Mouse (Mus musculus): ENCODE data around the gene Als2. TPM values are rescaled to one million over a fixed set of nuclear protein-coding genes. Genes with fewer than 3 reads are reported as not detected.
A peak's percentile ranks its signal among the peaks of the same experiment; 100 is the strongest.

The Als2 gene
- 12.3 and 12.6 TPM in 2 replicates for polyA plus RNA-seq (2016; fragmentation: Nextera tagmentation; extraction: Ambion mirVana)

DNA sequence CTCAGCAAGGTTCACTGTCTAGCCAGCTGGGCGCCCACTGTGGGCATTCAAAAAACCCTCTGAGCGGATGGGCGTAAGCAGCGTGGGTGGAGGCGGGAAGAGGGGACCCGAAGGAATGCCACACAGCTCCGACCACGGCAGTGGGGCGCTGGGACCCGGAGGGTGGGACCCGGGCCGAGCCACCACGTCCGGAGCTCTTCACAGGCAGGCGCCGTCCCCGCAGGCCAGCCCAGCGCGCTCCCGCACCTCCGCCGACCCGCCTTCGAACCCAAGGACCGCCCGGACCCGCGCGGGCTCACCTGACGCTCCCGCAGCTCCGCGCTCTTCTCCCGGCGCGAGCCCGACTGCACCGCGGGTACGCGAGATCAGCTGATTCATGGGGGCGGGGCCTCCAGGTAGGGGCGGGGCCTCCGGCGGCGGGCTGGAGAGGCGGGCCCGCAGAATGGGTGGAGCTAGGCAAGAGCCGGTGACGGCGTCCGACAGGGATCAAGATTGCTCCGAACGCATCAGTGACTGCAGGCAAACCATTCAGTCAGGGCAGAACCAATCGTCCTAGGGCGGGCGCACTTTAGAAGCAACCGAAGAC lies at the start of gene Als2:
Gene Als2, minus strand, starts transcription at position 376 of the 586 bp plus-strand sequence.
- peak within 1 kb of the TSS; percentile 80 for H3K4me3 ChIP-seq
- H3K9me3 ChIP-seq (replicated peaks), result no peaks in the 10 kb centered on the region
- H3K9ac ChIP-seq, result peak within 1 kb of the TSS; percentile 84
- peak within 1 kb of the TSS; percentile 59 for H3K27ac ChIP-seq (ENCODE audit: poor library complexity, severe bottlenecking)
- WGBS, result under 1% methylated on average over 56 of the region's 58 CpGs
- peak within 1 kb of the TSS; percentile 85 for H3K4me2 ChIP-seq
- no peaks in the 10 kb centered on the region for H3K4me1 ChIP-seq (replicated peaks)
- no peaks in the 10 kb centered on the region for H3K36me3 ChIP-seq
- ATAC-seq (ENCODE audit: insufficient number of reproducible peaks, low FRiP score), result peak; percentile 95
- no peaks in the 10 kb centered on the region for H3K27me3 ChIP-seq (replicated peaks)

- no peak for ATAC-seq (ENCODE audit: insufficient number of reproducible peaks, low FRiP score)
- no peak overlapping the region for H3K27ac ChIP-seq (ENCODE audit: poor library complexity, severe bottlenecking)
- H3K9me3 ChIP-seq (replicated peaks), result no peaks in the 10 kb centered on the region
- no peaks in the 10 kb centered on the region for H3K4me1 ChIP-seq (replicated peaks)
- no peaks in the 10 kb centered on the region for H3K27me3 ChIP-seq (replicated peaks)
- no peak overlapping the region for H3K9ac ChIP-seq
- H3K36me3 ChIP-seq, result no peaks in the 10 kb centered on the region
- WGBS, result 68% methylated on average over 13 of the region's 13 CpGs
- no peak overlapping the region for H3K4me3 ChIP-seq
- H3K4me2 ChIP-seq, result no peak overlapping the region
Measured at GRCm38 (mm10) chr1:59286316-59286850, 49.4 kb upstream of the Als2 start.

DNA sequence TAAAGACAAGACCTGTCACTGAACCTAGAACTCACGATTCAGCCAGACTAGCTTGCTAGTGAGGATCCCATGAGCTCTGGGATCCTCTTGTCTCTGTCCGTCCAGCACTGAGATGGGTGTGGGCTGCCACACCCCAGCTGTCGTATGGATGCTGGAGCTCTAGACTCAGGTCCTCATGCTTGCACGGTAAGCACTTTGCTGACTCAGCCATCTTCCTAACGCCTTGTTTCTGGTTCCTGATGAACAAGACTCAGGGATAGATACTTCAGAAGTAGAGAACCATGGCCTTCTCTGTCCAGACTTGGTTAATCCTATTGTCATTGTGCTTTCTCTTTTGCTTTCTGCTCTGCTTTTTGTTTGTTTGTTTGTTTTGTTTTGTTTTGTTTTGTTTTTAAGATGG lies 48.8 kb upstream of the Als2 start:
- H3K4me3 ChIP-seq, result no peak overlapping the region
- 79% methylated on average over 5 of the region's 5 CpGs for whole genome bisulfite sequencing
- H3K9me3 ChIP-seq (replicated peaks), result no peaks in the 10 kb centered on the region
- H3K27me3 ChIP-seq (replicated peaks), result no peaks in the 10 kb centered on the region
- no peak overlapping the region for H3K9ac ChIP-seq
- ATAC-seq (ENCODE audit: insufficient number of reproducible peaks, low FRiP score), result no peak
- no peaks in the 10 kb centered on the region for H3K4me1 ChIP-seq (replicated peaks)
- H3K36me3 ChIP-seq, result no peaks in the 10 kb centered on the region
- no peak overlapping the region for H3K4me2 ChIP-seq
- no peak overlapping the region for H3K27ac ChIP-seq (ENCODE audit: poor library complexity, severe bottlenecking)

DNA sequence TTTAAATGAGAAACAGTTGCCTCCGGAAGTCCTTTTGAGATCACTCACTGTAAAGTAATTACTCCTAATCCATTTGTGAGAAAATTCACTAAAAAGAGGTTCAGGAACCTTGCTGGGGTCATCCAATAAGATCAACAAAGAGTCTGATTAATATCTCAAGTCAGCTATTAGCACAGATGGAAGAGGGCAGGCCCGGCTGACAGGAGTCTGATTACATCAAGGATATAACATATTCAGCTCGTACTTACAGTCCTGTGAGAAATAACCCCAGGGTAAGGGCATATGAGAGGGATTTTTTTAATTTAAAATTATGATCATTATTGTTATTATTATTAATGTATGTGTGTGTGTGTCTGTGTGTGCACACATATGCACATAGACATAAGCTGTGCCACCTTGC lies 35.2 kb upstream of the Als2 start:
- no peak overlapping the region for H3K4me2 ChIP-seq
- H3K27me3 ChIP-seq (replicated peaks), result no peaks in the 10 kb centered on the region
- H3K27ac ChIP-seq (ENCODE audit: poor library complexity, severe bottlenecking), result no peak overlapping the region
- no peaks in the 10 kb centered on the region for H3K9me3 ChIP-seq (replicated peaks)
- no peaks in the 10 kb centered on the region for H3K36me3 ChIP-seq
- no peaks in the 10 kb centered on the region for H3K4me1 ChIP-seq (replicated peaks)
- 76% methylated on average over 3 of the region's 3 CpGs for WGBS
- no peak overlapping the region for H3K4me3 ChIP-seq
- ATAC-seq (ENCODE audit: insufficient number of reproducible peaks, low FRiP score), result no peak
- H3K9ac ChIP-seq, result no peak overlapping the region

- Histone ChIP-seq H3K27me3 (replicated peaks) (no peaks in the 10 kb centered on the region), H3K36me3 (no peaks in the 10 kb centered on the region), H3K9ac (no peak overlapping the region), H3K27ac (ENCODE audit: poor library complexity, severe bottlenecking) (no peak overlapping the region), H3K4me3 (no peak overlapping the region), H3K4me2 (no peak overlapping the region), H3K4me1 (replicated peaks) (no peaks in the 10 kb centered on the region), H3K9me3 (replicated peaks) (no peaks in the 10 kb centered on the region)
- no peak for ATAC-seq (ENCODE audit: insufficient number of reproducible peaks, low FRiP score)
- WGBS, result 51% methylated on average over 20 of the region's 20 CpGs
Measured at GRCm38 (mm10) chr1:59269951-59270689, 33.1 kb upstream of the Als2 start.

DNA sequence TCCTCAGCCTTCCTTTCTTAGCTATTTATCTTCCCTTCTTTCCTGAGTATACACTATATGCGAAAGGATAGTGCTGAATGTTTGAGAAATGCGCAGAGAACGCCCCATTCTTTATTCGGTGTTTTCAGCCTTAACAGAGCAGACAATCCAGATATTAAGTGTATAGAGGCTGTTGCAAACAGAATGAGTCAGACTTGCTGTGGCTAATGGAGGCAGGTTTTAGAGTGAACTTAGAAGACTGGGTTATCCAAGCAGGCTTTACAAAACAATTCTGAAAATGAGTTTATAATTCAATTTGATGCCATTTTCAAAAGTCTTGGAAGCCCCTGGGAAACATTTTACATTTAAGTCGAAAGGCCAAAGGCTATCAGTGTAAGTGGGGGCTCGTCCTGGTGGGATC lies 32.4 kb upstream of the Als2 start:
- H3K36me3 ChIP-seq, result no peaks in the 10 kb centered on the region
- no peak overlapping the region for H3K9ac ChIP-seq
- H3K27ac ChIP-seq (ENCODE audit: poor library complexity, severe bottlenecking), result no peak overlapping the region
- H3K4me1 ChIP-seq (replicated peaks), result no peaks in the 10 kb centered on the region
- WGBS, result 70% methylated on average over 6 of the region's 6 CpGs
- H3K9me3 ChIP-seq (replicated peaks), result no peaks in the 10 kb centered on the region
- no peak overlapping the region for H3K4me2 ChIP-seq
- no peak overlapping the region for H3K4me3 ChIP-seq
- ATAC-seq (ENCODE audit: insufficient number of reproducible peaks, low FRiP score), result no peak
- H3K27me3 ChIP-seq (replicated peaks), result no peaks in the 10 kb centered on the region

- Histone ChIP-seq H3K4me3 (no peak overlapping the region), H3K36me3 (no peaks in the 10 kb centered on the region), H3K27ac (ENCODE audit: poor library complexity, severe bottlenecking) (no peak overlapping the region), H3K27me3 (replicated peaks) (no peaks in the 10 kb centered on the region), H3K4me1 (replicated peaks) (no peaks in the 10 kb centered on the region), H3K4me2 (no peak overlapping the region), H3K9ac (no peak overlapping the region), H3K9me3 (replicated peaks) (no peaks in the 10 kb centered on the region)
- 32% methylated on average over 8 of the region's 8 CpGs for WGBS
- no peak for ATAC-seq (ENCODE audit: insufficient number of reproducible peaks, low FRiP score)
Measured at GRCm38 (mm10) chr1:59268931-59269330, 31.9 kb upstream of the Als2 start.

DNA sequence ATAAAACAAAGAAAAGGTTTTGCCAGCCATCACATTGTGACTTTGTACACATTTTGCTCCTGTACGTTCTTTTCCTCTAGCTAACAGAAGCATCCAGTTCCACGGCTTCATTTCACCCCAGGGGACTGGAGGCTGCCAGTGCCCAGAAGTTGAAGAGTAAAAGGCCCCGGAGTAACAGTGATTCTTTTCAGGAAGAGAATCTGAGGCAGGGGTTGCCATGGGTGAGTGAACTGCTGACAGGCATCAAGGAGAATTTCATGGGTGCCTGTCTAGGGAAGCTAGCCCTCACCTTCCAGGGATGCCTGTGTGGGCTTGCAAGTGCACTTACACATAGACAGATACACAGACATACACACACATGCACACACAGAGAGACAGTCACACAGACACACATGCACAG lies 20.7 kb upstream of the Als2 start:
- H3K27me3 ChIP-seq (replicated peaks), result 0 out of 2 replicates have a peak, but pooled peaks cover 4% of the 10 kb centered on the region
- no peak for ATAC-seq (ENCODE audit: insufficient number of reproducible peaks, low FRiP score)
- no peak overlapping the region for H3K9ac ChIP-seq
- WGBS, result 49% methylated on average over 3 of the region's 3 CpGs
- no peak overlapping the region for H3K4me2 ChIP-seq
- peaks cover 8% of the 10 kb centered on the region for H3K4me1 ChIP-seq (replicated peaks)
- H3K4me3 ChIP-seq, result no peak overlapping the region
- no peaks in the 10 kb centered on the region for H3K9me3 ChIP-seq (replicated peaks)
- no peaks in the 10 kb centered on the region for H3K36me3 ChIP-seq
- H3K27ac ChIP-seq (ENCODE audit: poor library complexity, severe bottlenecking), result no peak overlapping the region

GRCm38 (mm10) chr1:59256751-59257231 lies 19.8 kb upstream of the Als2 start, which contains the start of gene Cdk15:
Gene Cdk15, plus strand, starts transcription at chr1:59256906.
- Histone ChIP-seq H3K27me3 (replicated peaks) (0 out of 2 replicates have a peak, but pooled peaks cover 4% of the 10 kb centered on the region), H3K4me1 (replicated peaks) (peaks cover 8% of the 10 kb centered on the region), H3K36me3 (no peaks in the 10 kb centered on the region), H3K4me3 (0 out of 2 replicates have a peak within 1 kb of the TSS, but pooled peaks have one; percentile 12), H3K4me2 (peak within 1 kb of the TSS; percentile 54), H3K9ac (peak within 1 kb of the TSS; percentile 41; the same call in 1 of the 2 replicates), H3K9me3 (replicated peaks) (no peaks in the 10 kb centered on the region), H3K27ac (ENCODE audit: poor library complexity, severe bottlenecking) (no peak within 1 kb of the TSS)
- no peak for ATAC-seq (ENCODE audit: insufficient number of reproducible peaks, low FRiP score)
- 14% methylated on average over 13 of the region's 13 CpGs for WGBS

DNA sequence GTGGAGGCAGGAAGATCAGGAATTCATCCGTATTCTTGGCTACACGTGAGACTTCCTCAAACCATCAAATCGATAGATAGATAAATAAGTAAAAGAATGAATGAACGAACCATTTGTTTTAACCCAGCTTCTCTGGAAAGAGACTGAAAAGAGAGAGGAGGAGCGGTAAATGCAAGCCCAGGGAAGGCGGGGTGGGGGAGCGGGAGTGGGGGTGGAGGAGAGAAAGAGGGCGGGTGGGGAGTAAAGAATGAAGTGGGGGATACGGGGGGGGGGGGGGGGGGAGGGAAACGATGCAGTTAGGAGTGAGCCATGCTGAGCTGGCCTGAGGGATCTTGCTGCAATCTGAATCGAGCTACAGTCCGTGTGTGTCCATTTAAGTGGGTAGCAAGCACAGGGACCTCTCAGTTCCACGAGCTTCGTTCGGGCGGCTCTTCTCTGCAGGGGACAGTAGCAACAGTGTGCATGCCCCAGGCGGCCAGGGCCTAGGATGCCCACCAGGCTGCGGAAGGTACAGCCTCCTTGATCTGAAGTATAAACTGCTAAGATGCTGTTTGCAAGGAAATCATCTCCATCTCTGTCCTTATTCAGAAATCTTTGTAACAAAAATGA lies 16.4 kb upstream of the Als2 start:
- Histone ChIP-seq H3K4me1 (replicated peaks) (peaks cover 8% of the 10 kb centered on the region), H3K27ac (ENCODE audit: poor library complexity, severe bottlenecking) (no peak overlapping the region), H3K4me3 (peak overlapping the region; percentile 36), H3K9ac (peak overlapping the region; percentile 55; the same call in 1 of the 2 replicates), H3K36me3 (no peaks in the 10 kb centered on the region), H3K9me3 (replicated peaks) (no peaks in the 10 kb centered on the region), H3K4me2 (peak overlapping the region; percentile 73), H3K27me3 (replicated peaks) (0 out of 2 replicates have a peak, but pooled peaks cover 4% of the 10 kb centered on the region)
- WGBS, result 6% methylated on average over 17 of the region's 18 CpGs
- ATAC-seq (ENCODE audit: insufficient number of reproducible peaks, low FRiP score), result no peak

DNA sequence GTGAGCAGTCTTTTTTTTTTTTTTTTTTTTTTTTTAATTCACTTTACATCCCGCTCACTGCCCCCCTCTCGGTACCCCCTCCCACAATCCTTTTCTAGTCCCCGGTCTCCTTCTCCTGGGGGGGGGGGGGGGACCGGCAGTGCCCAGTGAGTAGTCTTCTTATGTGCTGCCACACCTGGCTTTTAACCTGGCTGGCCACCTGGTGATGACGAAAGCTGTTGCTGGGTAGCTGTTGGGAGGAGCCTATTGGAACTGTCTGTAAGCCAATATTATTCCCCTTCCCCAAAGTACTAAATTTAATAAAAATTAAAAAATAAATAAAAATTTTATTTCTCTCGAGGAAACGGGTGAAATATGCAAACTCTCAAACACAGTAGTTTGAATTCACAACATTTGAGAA lies 15.7 kb upstream of the Als2 start:
- Histone ChIP-seq H3K36me3 (no peaks in the 10 kb centered on the region), H3K4me3 (no peak overlapping the region), H3K9me3 (replicated peaks) (no peaks in the 10 kb centered on the region), H3K9ac (no peak overlapping the region), H3K4me1 (replicated peaks) (peaks cover 8% of the 10 kb centered on the region), H3K4me2 (peak overlapping the region; percentile 73), H3K27ac (ENCODE audit: poor library complexity, severe bottlenecking) (no peak overlapping the region), H3K27me3 (replicated peaks) (0 out of 2 replicates have a peak, but pooled peaks cover 4% of the 10 kb centered on the region)
- ATAC-seq (ENCODE audit: insufficient number of reproducible peaks, low FRiP score), result no peak
- WGBS, result 5% methylated on average over 4 of the region's 7 CpGs

Measured in heart, embryonic 12.5 days (tissue).